Mouse (Mus musculus): ENCODE measurements around the gene Kptn.

GRCm38 (mm10) chr7:16133691-16134090, 14.0 kb downstream of the Kptn start:
- TF ChIP-seq CTCF (conservative IDR thresholded peaks at IDR 0.05; ENCODE audit: low read length) (no peak), POU5F1 (IDR thresholded peaks at IDR 0.05; ENCODE audit: borderline replicate concordance, low read length) (no peak), NANOG (IDR thresholded peaks at IDR 0.05; ENCODE audit: borderline replicate concordance, low read length) (no peak)

All from E14TG2a.4 (cell line).